Mouse (Mus musculus) liver, postnatal 0 days (tissue): ENCODE data around the gene Cidec. TPM values are rescaled to one million over a fixed set of nuclear protein-coding genes. Genes with fewer than 3 reads are reported as not detected.
A peak's percentile ranks its signal among the peaks of the same experiment; 100 is the strongest.

ENCODE experiments used
- ATAC-seq: fragments of 200-750 bp; cut with Nextera tagmentation; 2 replicates; pipeline ENCODE4 v1.8.0; 2017; ENCODE audit warnings: mild to moderate bottlenecking, moderate library complexity
- DNase-seq: peaks from one replicate; pipeline ENCODE4 v3.0.0-alpha.2; 2016
- H3K27ac ChIP-seq: fragments of 300-500 bp; sonication (generic); 2 replicates; pipeline ENCODE4 v1.5.1; 2014; ENCODE audit warnings: antibody characterized with exemption, moderate library complexity, mild to moderate bottlenecking, low read depth
- H3K27me3 ChIP-seq: fragments of 300-500 bp; sonication (generic); 2 replicates; pipeline ENCODE4 v1.6.1; 2014; ENCODE audit warnings: low read length, control low read depth, mixed read lengths; ENCODE audit not compliant: insufficient read depth
- H3K36me3 ChIP-seq: fragments of 300-500 bp; sonication (generic); replicated peaks from 2 replicates; pipeline ENCODE4 v1.6.1; 2014; ENCODE audit warnings: mild to moderate bottlenecking, control low read depth, low read length, moderate library complexity, mixed read lengths; ENCODE audit not compliant: insufficient read depth
- H3K4me1 ChIP-seq: fragments of 300-500 bp; sonication (generic); 2 replicates; pipeline ENCODE4 v1.6.1; 2014; ENCODE audit warnings: antibody characterized with exemption, mild to moderate bottlenecking, control low read depth; ENCODE audit not compliant: insufficient read depth
- H3K4me2 ChIP-seq: fragments of 300-500 bp; sonication (generic); 2 replicates; pipeline ENCODE4 v1.6.1; 2014; ENCODE audit warnings: low read depth, mild to moderate bottlenecking, low read length, moderate library complexity, mixed read lengths
- H3K4me3 ChIP-seq: fragments of 300-500 bp; sonication (generic); 2 replicates; pipeline ENCODE4 v1.5.1; 2014; ENCODE audit warnings: low read depth, low read length
- H3K9ac ChIP-seq: fragments of 300-500 bp; sonication (generic); replicated peaks from 2 replicates; pipeline ENCODE4 v1.6.1; 2014; ENCODE audit warnings: mild to moderate bottlenecking, moderate library complexity
- H3K9me3 ChIP-seq: fragments of 300-500 bp; sonication (generic); 2 replicates; pipeline ENCODE4 v1.6.1; 2016; ENCODE audit warnings: mild to moderate bottlenecking, control low read depth, low read length, mixed read lengths
- CTCF ChIP-seq: sonication (generic); IDR thresholded peaks from 2 replicates; pipeline ENCODE4 v1.5.1; 2016; ENCODE audit warnings: antibody characterized with exemption, low read depth
- EP300 ChIP-seq: IDR thresholded peaks from 2 replicates; pipeline ENCODE4 v1.6.1; 2016; ENCODE audit warnings: antibody characterized with exemption, low read depth, mild to moderate bottlenecking
- WGBS: fragments of 180-500 bp; shearing (Covaris S2); extraction: QIAGEN DNeasy Blood & Tissue Kit; methylation state at CpG from one replicate; pipeline ENCODE4 v1.1.7; 2014; ENCODE audit not compliant: insufficient replicate concordance; 5-methylcytosine and 5-hydroxymethylcytosine counted together
- microRNA-seq: library from miRNA; unstranded; fragments of <30 nt; microRNA quantifications from one replicate; pipeline ENCODE4, GENCODE M21; 2016
- polyA plus RNA-seq: library from polyadenylated mRNA; unstranded; fragments of >200 nt; fragmentation: Nextera tagmentation; extraction: Ambion mirVana; gene quantifications from 2 replicates; pipeline ENCODE4 v1.2.1, GENCODE M21; 2015

The Cidec gene
- polyA plus RNA-seq, 1 experiment from 2014 or later, result 5.9 TPM

- H3K27ac ChIP-seq, result peak overlapping the region; percentile 97; the same call in 1 of the 2 replicates
Observed at GRCm38 (mm10) chr6:113379246-113379645, 56.3 kb downstream of the Cidec start.

GRCm38 (mm10) chr6:113377496-113378385 is 57.8 kb downstream of the Cidec start, which contains the start of the genes Tada3 and Arpc4:
Tada3 (minus strand) TSS chr6:113377883.
Arpc4 (plus strand) TSS chr6:113378115.
- H3K4me1 ChIP-seq, result peaks cover 25% of the 10 kb centered on the region
- H3K27ac ChIP-seq, result peak within 1 kb of the TSS; percentile 97
- H3K9ac ChIP-seq, result peak within 1 kb of the TSS; percentile 89
- peak within 1 kb of the TSS; percentile 92 for H3K4me3 ChIP-seq
- peak within 1 kb of the TSS; percentile 91 for H3K4me2 ChIP-seq
- H3K27me3 ChIP-seq, result no peaks in the 10 kb centered on the region
- no peaks in the 10 kb centered on the region for H3K9me3 ChIP-seq
- TF ChIP-seq CTCF (no peak), EP300 (peak; percentile 81)
- peak; percentile 94 for DNase-seq
- WGBS, result under 1% methylated on average over 61 of the region's 61 CpGs
- H3K36me3 ChIP-seq, result peaks cover 46% of the 10 kb centered on the region
- peak; percentile 96 for ATAC-seq

More at GRCm38 (mm10) chr6:113379246-113379645, 56.3 kb downstream of the Cidec start:
- DNase-seq, result no peak
- no peak for ATAC-seq
- WGBS, result 25% methylated on average over 6 of the region's 6 CpGs
- H3K4me2 ChIP-seq, result peak overlapping the region; percentile 91
- TF ChIP-seq EP300 (no peak), CTCF (no peak)
- peaks cover 52% of the 10 kb centered on the region for H3K36me3 ChIP-seq
- peaks cover 25% of the 10 kb centered on the region for H3K4me1 ChIP-seq
- no peaks in the 10 kb centered on the region for H3K9me3 ChIP-seq
- H3K27me3 ChIP-seq, result no peaks in the 10 kb centered on the region
- H3K9ac ChIP-seq, result peak overlapping the region; percentile 89; the same call in 1 of the 2 replicates
- peak overlapping the region; percentile 92 for H3K4me3 ChIP-seq

GRCm38 (mm10) chr6:113377172-113377495 is 58.4 kb downstream of the Cidec start:
- ATAC-seq, result no peak
- no peaks in the 10 kb centered on the region for H3K27me3 ChIP-seq
- DNase-seq, result no peak
- peaks cover 47% of the 10 kb centered on the region for H3K36me3 ChIP-seq
- no peak for TF ChIP-seq EP300
- no peak for TF ChIP-seq CTCF
- peaks cover 25% of the 10 kb centered on the region for H3K4me1 ChIP-seq
- H3K4me2 ChIP-seq, result peak overlapping the region; percentile 91
- peak overlapping the region; percentile 89 for H3K9ac ChIP-seq
- no peaks in the 10 kb centered on the region for H3K9me3 ChIP-seq
- peak overlapping the region; percentile 97 for H3K27ac ChIP-seq
- peak overlapping the region; percentile 92 for H3K4me3 ChIP-seq
- WGBS, result 4% methylated on average over 7 of the region's 7 CpGs

Small RNA genes lying within 50 kb of the gene (microRNA-seq; reads per million reads assigned to microRNA genes)
- gene Gm24387, result not detected

Other genes starting within 250 kb of the Cidec start
- not detected in 2 replicates for gene Lhfpl4, start 240.4 kb downstream of the Cidec start, polyA plus RNA-seq
- 15.1 and 16.1 TPM in 2 replicates for gene Mtmr14, start 197.9 kb downstream of the Cidec start, polyA plus RNA-seq
- 0.02 and 0.04 TPM in 2 replicates for gene Cpne9, start 153.5 kb downstream of the Cidec start, polyA plus RNA-seq
- 4.1 and 4.8 TPM in 2 replicates for gene Brpf1, start 128.6 kb downstream of the Cidec start, polyA plus RNA-seq
- 3.8 and 4.2 TPM in 2 replicates for gene Ogg1, start 108.8 kb downstream of the Cidec start, polyA plus RNA-seq
- gene Camk1, start 91.8 kb downstream of the Cidec start, polyA plus RNA-seq, result 17.9 and 18.1 TPM in 2 replicates
- gene Tada3, start 57.9 kb downstream of the Cidec start, polyA plus RNA-seq, result 11.1 and 11.9 TPM in 2 replicates
- gene Arpc4, start 57.6 kb downstream of the Cidec start, polyA plus RNA-seq, result 188 and 198 TPM in 2 replicates
- 0.38 and 0.83 TPM in 2 replicates for gene Ttll3, start 46.5 kb downstream of the Cidec start, polyA plus RNA-seq
- 17.1 and 20.5 TPM in 2 replicates for gene Rpusd3, start 16.4 kb downstream of the Cidec start, polyA plus RNA-seq
- gene Jagn1, start 6.8 kb upstream of the Cidec start, polyA plus RNA-seq, result 49.2 and 49.9 TPM in 2 replicates
- gene Il17re, start 22.7 kb upstream of the Cidec start, polyA plus RNA-seq, result 0.26 and 0.49 TPM in 2 replicates
- gene Il17rc, start 35.7 kb upstream of the Cidec start, polyA plus RNA-seq, result 12.9 and 13.1 TPM in 2 replicates
- gene Creld1, start 47.5 kb upstream of the Cidec start, polyA plus RNA-seq, result 13.8 and 14.0 TPM in 2 replicates
- gene Prrt3, start 66.2 kb upstream of the Cidec start, polyA plus RNA-seq, result 0.13 and 0.14 TPM in 2 replicates
- 42.1 and 43.0 TPM in 2 replicates for gene Emc3, start 95.9 kb upstream of the Cidec start, polyA plus RNA-seq
- 3.1 and 4.5 TPM in 2 replicates for gene Fancd2, start 95.9 kb upstream of the Cidec start, polyA plus RNA-seq
- 0.12 and 0.14 TPM in 2 replicates for gene Fancd2os, start 165.0 kb upstream of the Cidec start, polyA plus RNA-seq
- 88.5 and 88.9 TPM in 2 replicates for gene Brk1, start 169.0 kb upstream of the Cidec start, polyA plus RNA-seq
- 10.0 and 12.9 TPM in 2 replicates for gene Vhl, start 188.2 kb upstream of the Cidec start, polyA plus RNA-seq
- 9.2 and 10.8 TPM in 2 replicates for gene Irak2, start 202.7 kb upstream of the Cidec start, polyA plus RNA-seq